Mouse (Mus musculus) CH12.LX (cell line): Measurements from ENCODE around the gene Tcea3. TPM values are rescaled to one million over a fixed set of nuclear protein-coding genes. Genes with fewer than 3 reads are reported as not detected.

Source experiments
- DNase-seq: peaks from one replicate; pipeline ENCODE4 v3.0.0-alpha.2; 2013; ENCODE audit errors: extremely low read depth
- H3K27ac ChIP-seq: 2 replicates; pipeline ENCODE4 v1.5.1; 2012; ENCODE audit warnings: low read depth, mild to moderate bottlenecking, control low read depth, moderate library complexity; ENCODE audit not compliant: insufficient read depth
- H3K27me3 ChIP-seq: replicated peaks from 2 replicates; pipeline ENCODE3; 2012; ENCODE audit warnings: inconsistent platforms
- H3K36me3 ChIP-seq, 2 experiments: replicated peaks in 1 of 2; 2 replicates each; pipeline versions ENCODE3 to v1.6.1; 2012; ENCODE audit warnings: inconsistent platforms in 1 of 2, low read length in 1 of 2, mild to moderate bottlenecking in 1 of 2, mixed read lengths in 1 of 2, moderate library complexity in 1 of 2; ENCODE audit not compliant: control insufficient read depth in 1 of 2, insufficient read depth in 1 of 2
- H3K4me1 ChIP-seq, 2 experiments: 2 replicates each; pipeline ENCODE4 v1.6.1; 2012; ENCODE audit warnings: inconsistent platforms in 1 of 2, moderate library complexity in 1 of 2; ENCODE audit not compliant: insufficient read depth in 2 of 2, control insufficient read depth in 1 of 2
- H3K4me2 ChIP-seq: 2 replicates; pipeline ENCODE4 v1.6.1; 2012; ENCODE audit warnings: low read depth, mild to moderate bottlenecking, control low read depth; ENCODE audit not compliant: poor library complexity, insufficient read depth, severe bottlenecking
- H3K4me3 ChIP-seq, 3 experiments: fragments of 150-350 bp in 1 of 3; sonication (generic) in 1 of 3; replicated peaks in 1 of 3; 2 replicates each; pipeline versions ENCODE3 to v1.5.1; 2011 to 2012; ENCODE audit warnings: low read depth in 2 of 3, low read length in 2 of 3, mild to moderate bottlenecking in 2 of 3, moderate library complexity in 2 of 3, control low read depth in 1 of 3, improper control_type of control experiment in 1 of 3, inconsistent platforms in 1 of 3, mixed read lengths in 1 of 3; ENCODE audit not compliant: poor library complexity in 1 of 3
- H3K79me2 ChIP-seq: replicated peaks from 2 replicates; pipeline ENCODE4 v1.6.1; 2012; ENCODE audit warnings: mild to moderate bottlenecking, moderate library complexity; ENCODE audit not compliant: control insufficient read depth, poor library complexity, insufficient read depth, severe bottlenecking; ENCODE audit errors: extremely low read depth
- H3K9ac ChIP-seq: 2 replicates; pipeline ENCODE4 v1.6.1; 2012; ENCODE audit warnings: low read depth, mild to moderate bottlenecking, control low read depth, moderate library complexity; ENCODE audit not compliant: insufficient read depth
- H3K9me3 ChIP-seq: replicated peaks from 2 replicates; pipeline ENCODE3; 2012; ENCODE audit warnings: low read length, inconsistent platforms, mixed read lengths
- BHLHE40 ChIP-seq: IDR thresholded peaks from 2 replicates; pipeline ENCODE4 v1.6.1; 2011; ENCODE audit warnings: mild to moderate bottlenecking, low read depth, low read length, improper control_type of control experiment
- CHD1 ChIP-seq: IDR thresholded peaks from 2 replicates; pipeline ENCODE4 v1.6.1; 2012; ENCODE audit warnings: low read depth, low read length, improper control_type of control experiment, inconsistent platforms
- ETS1 ChIP-seq: conservative IDR thresholded peaks from 2 replicates; pipeline ENCODE4 v1.6.1; 2012; ENCODE audit warnings: low read depth, mild to moderate bottlenecking, inconsistent platforms, low read length, improper control_type of control experiment, moderate library complexity
- JUN ChIP-seq: IDR thresholded peaks from 2 replicates; pipeline ENCODE4 v1.6.1; 2011; ENCODE audit warnings: low read depth, mild to moderate bottlenecking, low read length, improper control_type of control experiment, moderate library complexity; ENCODE audit not compliant: insufficient read depth
- MAX ChIP-seq: IDR thresholded peaks from 2 replicates; pipeline ENCODE4 v1.6.1; 2011; ENCODE audit warnings: low read length, improper control_type of control experiment
- MAZ ChIP-seq: IDR thresholded peaks from 2 replicates; pipeline ENCODE4 v1.6.1; 2012; ENCODE audit warnings: low read depth, mild to moderate bottlenecking, inconsistent platforms, low read length, improper control_type of control experiment, moderate library complexity
- MEF2A ChIP-seq: IDR thresholded peaks from 2 replicates; pipeline ENCODE4 v1.6.1; 2014; ENCODE audit warnings: low read depth, mild to moderate bottlenecking, inconsistent platforms, low read length, improper control_type of control experiment, borderline replicate concordance
- PAX5 ChIP-seq: IDR thresholded peaks from 2 replicates; pipeline ENCODE4 v1.6.1; 2012; ENCODE audit warnings: low read length, inconsistent platforms, mixed read lengths
- POLR2AphosphoS2 ChIP-seq: IDR thresholded peaks from 2 replicates; pipeline ENCODE4 v1.6.1; 2011; ENCODE audit warnings: low read depth, low read length, improper control_type of control experiment
- RAD21 ChIP-seq: IDR thresholded peaks from 2 replicates; pipeline ENCODE4 v1.6.1; 2011; ENCODE audit warnings: low read depth, mild to moderate bottlenecking, low read length, improper control_type of control experiment, moderate library complexity
- TBP ChIP-seq: conservative IDR thresholded peaks from 2 replicates; pipeline ENCODE4 v1.6.1; 2011; ENCODE audit warnings: low read depth, low read length, improper control_type of control experiment
- TCF12 ChIP-seq: IDR thresholded peaks from 2 replicates; pipeline ENCODE4 v1.6.1; 2014; ENCODE audit warnings: low read depth, mild to moderate bottlenecking, inconsistent platforms, low read length, improper control_type of control experiment
- UBTF ChIP-seq: IDR thresholded peaks from 2 replicates; pipeline ENCODE4 v1.6.1; 2012; ENCODE audit warnings: low read depth, mild to moderate bottlenecking, inconsistent platforms, low read length, improper control_type of control experiment, moderate library complexity
- USF1 ChIP-seq: IDR thresholded peaks from 2 replicates; pipeline ENCODE4 v1.6.1; 2014; ENCODE audit warnings: low read depth, mild to moderate bottlenecking, inconsistent platforms, low read length, improper control_type of control experiment
- ZC3H11A ChIP-seq: IDR thresholded peaks from 2 replicates; pipeline ENCODE4 v1.6.1; 2012; ENCODE audit warnings: low read depth, mild to moderate bottlenecking, inconsistent platforms, low read length, improper control_type of control experiment
- ZNF384 ChIP-seq: IDR thresholded peaks from 2 replicates; pipeline ENCODE4 v1.6.1; 2012; ENCODE audit warnings: low read depth, low read length, improper control_type of control experiment, inconsistent platforms
- dilution Hi-C: fragments of 300-500 bp; cut with MboI; formaldehyde crosslinking; loops from 2 replicates; pipeline ENCODE4 v1.14.3; 2020; ENCODE audit warnings: low sequenced_read_pairs; ENCODE audit not compliant: extremely low pct_unique_long_range_greater_than_20kb, extremely low pct_ligation_motif_present
- in situ Hi-C: fragments of 300-500 bp; cut with MboI; formaldehyde crosslinking; loops from 3 replicates; pipeline ENCODE4 v1.14.3; 2019; ENCODE audit warnings: low sequenced_read_pairs, low pct_ligation_motif_present, low pct_unique_long_range_greater_than_20kb, mixed read lengths
- polyA plus RNA-seq: library from polyadenylated mRNA; unstranded; fragments of >175 nt; gene quantifications from 2 replicates; pipeline ENCODE4 v1.2.1, GENCODE M21; 2012; ENCODE audit warnings: low read depth; ENCODE audit not compliant: insufficient read length
- total RNA-seq, 2 experiments: library from RNA; depleted of rRNA; stranded (reverse); fragments of 300-350 nt in 1 of 2; fragments of >200 nt in 1 of 2; gene quantifications; 2 replicates each; pipeline ENCODE4 v1.2.3; 2012 to 2014

Gene Tcea3
- total and polyA plus RNA-seq, 3 experiments: not detected

- DNase-seq: no peak
- H3K4me1 ChIP-seq: peaks cover 0 to 6% of the 10 kb centered on the region in 2 experiments; a peak in 1 of 4 replicates
- no peak overlapping the region for H3K9ac ChIP-seq
- peaks cover 81% of the 10 kb centered on the region for H3K27me3 ChIP-seq
- H3K9me3 ChIP-seq: peaks cover 10% of the 10 kb centered on the region
- H3K36me3 ChIP-seq: no peaks in the 10 kb centered on the region
- H3K79me2 ChIP-seq: no peaks in the 10 kb centered on the region
- dilution Hi-C loops: no loop called here
- no peak overlapping the region for H3K4me3 ChIP-seq
- TF ChIP-seq ZC3H11A (no peak), TCF12 (no peak), ETS1 (no peak), CHD1 (no peak), JUN (no peak), USF1 (no peak), MAX (no peak), MEF2A (no peak), TBP (no peak), ZNF384 (no peak), MAZ (no peak), RAD21 (no peak)
- H3K4me2 ChIP-seq: no peak overlapping the region
- H3K27ac ChIP-seq: no peak overlapping the region
- in situ Hi-C loops: loop anchor here (5.0 to 25.0 kb wide), 2 partner anchors 33 to 372 kb away; partner anchors contain the start of genes Asap3, Kdm1a, Lactbl1 and Tex46
These were observed 7.4 kb upstream of the Tcea3 start for GRCm38 (mm10) chr4:136240123-136240522.

GRCm38 (mm10) chr4:136240955-136241354 lies 6.6 kb upstream of the Tcea3 start:
- H3K9ac ChIP-seq: no peak overlapping the region
- H3K36me3 ChIP-seq: no peaks in the 10 kb centered on the region
- in situ Hi-C loops (loop anchor here (5.0 to 25.0 kb wide), 2 partner anchors 34 to 371 kb away; partner anchors contain the start of genes Asap3, Kdm1a, Lactbl1 and Tex46), dilution Hi-C loops (no loop called here)
- H3K27ac ChIP-seq: no peak overlapping the region
- peaks cover 0 to 11% of the 10 kb centered on the region in 2 experiments; a peak in 2 of 4 replicates for H3K4me1 ChIP-seq
- H3K4me2 ChIP-seq: no peak overlapping the region
- no peak for DNase-seq
- H3K79me2 ChIP-seq: no peaks in the 10 kb centered on the region
- peaks cover 86% of the 10 kb centered on the region for H3K27me3 ChIP-seq
- peaks cover 6% of the 10 kb centered on the region for H3K9me3 ChIP-seq
- H3K4me3 ChIP-seq: no peak overlapping the region
- TF ChIP-seq POLR2AphosphoS2 (no peak), PAX5 (no peak), UBTF (no peak), BHLHE40 (no peak)
